Mouse (Mus musculus) heart, postnatal 36 days (tissue): ENCODE measurements around the gene Iqcf3. TPM values are rescaled to one million over a fixed set of nuclear protein-coding genes. Genes with fewer than 3 reads are reported as not detected.
"Not testable (repeated sequence)": the region's sequence is repeated elsewhere in the genome, so short reads cannot be mapped to it uniquely, and the experiment has no call there.

Experiments used
- DNase-seq, 2 experiments: peaks; one replicate each; pipeline ENCODE4 v3.0.0; 2021 to 2022
- intact Hi-C: fragments of 180-260 bp; cut with DNase I; formaldehyde crosslinking; loops from one replicate; pipeline ENCODE4 v1.15.1; 2025
- total RNA-seq, 2 experiments: library from RNA; stranded (reverse); gene quantifications; 2 replicates each; pipeline ENCODE4 v1.2.3; 2021

The Iqcf3 gene
- total RNA-seq, result not detected

- no peak for DNase-seq
- intact Hi-C loops, result no loop called here
Observed at GRCm38 (mm10) chr9:106561531-106561930, at the start of gene Iqcf3. Gene Iqcf3, minus strand, starts transcription at chr9:106561631.

GRCm38 (mm10) chr9:106610727-106611126 is 49.3 kb upstream of the Iqcf3 start:
- intact Hi-C loops, result no loop called here
- DNase-seq, result no peak

GRCm38 (mm10) chr9:106600546-106600945 is 39.1 kb upstream of the Iqcf3 start:
- intact Hi-C loops, result loop anchor here (2.0 kb wide), 1 partner anchor 218 kb away; no protein-coding TSS in a partner anchor
- peak; percentile 31 to 45 for DNase-seq

GRCm38 (mm10) chr9:106598466-106598865 is 37.0 kb upstream of the Iqcf3 start:
- intact Hi-C loops, result no loop called here
- DNase-seq, result no peak

- intact Hi-C loops, result no loop called here
- no peak for DNase-seq
Observed at GRCm38 (mm10) chr9:106595836-106596235, 34.4 kb upstream of the Iqcf3 start.

GRCm38 (mm10) chr9:106595402-106595801 is 34.0 kb upstream of the Iqcf3 start:
- DNase-seq, intact Hi-C loops: not testable (repeated sequence)

GRCm38 (mm10) chr9:106592158-106592557 is 30.7 kb upstream of the Iqcf3 start:
- intact Hi-C loops, result no loop called here
- no peak for DNase-seq

GRCm38 (mm10) chr9:106582552-106582951 is 21.1 kb upstream of the Iqcf3 start:
- no peak for DNase-seq
- intact Hi-C loops, result no loop called here

GRCm38 (mm10) chr9:106580016-106580415 is 18.6 kb upstream of the Iqcf3 start:
- no peak for DNase-seq
- intact Hi-C loops, result no loop called here

- no peak for DNase-seq
- intact Hi-C loops, result no loop called here
Observed at GRCm38 (mm10) chr9:106576112-106576511, 14.7 kb upstream of the Iqcf3 start.

- intact Hi-C loops, result no loop called here
- DNase-seq, result no peak
Observed at GRCm38 (mm10) chr9:106573366-106573765, 11.9 kb upstream of the Iqcf3 start.

GRCm38 (mm10) chr9:106572186-106572585 is 10.8 kb upstream of the Iqcf3 start:
- intact Hi-C loops, result no loop called here
- no peak for DNase-seq

GRCm38 (mm10) chr9:106570896-106571295 is 9.5 kb upstream of the Iqcf3 start, which contains the start of gene Iqcf4:
Gene Iqcf4, minus strand, starts transcription at chr9:106570996.
- intact Hi-C loops, result no loop called here
- DNase-seq, result no peak

- intact Hi-C loops, result no loop called here
- DNase-seq, result peak in 1 of 2 experiments; percentile 6
Observed at GRCm38 (mm10) chr9:106566437-106566836, 5.0 kb upstream of the Iqcf3 start.

GRCm38 (mm10) chr9:106564025-106564424 is 2.6 kb upstream of the Iqcf3 start:
- DNase-seq, result no peak
- intact Hi-C loops, result no loop called here

GRCm38 (mm10) chr9:106562291-106562690 is 860 bp upstream of the Iqcf3 start:
- intact Hi-C loops, result no loop called here
- no peak for DNase-seq

- intact Hi-C loops, result no loop called here
- no peak for DNase-seq
Observed at GRCm38 (mm10) chr9:106534975-106535374, 26.5 kb downstream of the Iqcf3 start.

GRCm38 (mm10) chr9:106534296-106534695 is 27.1 kb downstream of the Iqcf3 start:
- DNase-seq, result no peak
- intact Hi-C loops, result no loop called here

GRCm38 (mm10) chr9:106531833-106532232 is 29.6 kb downstream of the Iqcf3 start:
- intact Hi-C loops, result no loop called here
- DNase-seq, result no peak

- DNase-seq, result no peak
- intact Hi-C loops, result loop anchor here (5.0 kb wide), 1 partner anchor 838 kb away; no protein-coding TSS in a partner anchor
Observed at GRCm38 (mm10) chr9:106519909-106520308, 41.5 kb downstream of the Iqcf3 start.

GRCm38 (mm10) chr9:106519433-106519832 is 42.0 kb downstream of the Iqcf3 start:
- intact Hi-C loops, result loop anchor here (5.0 kb wide), 1 partner anchor 837 kb away; no protein-coding TSS in a partner anchor
- no peak for DNase-seq

GRCm38 (mm10) chr9:106514273-106514672 is 47.2 kb downstream of the Iqcf3 start, which contains the start of gene Iqcf5:
Gene Iqcf5, plus strand, starts transcription at chr9:106514573.
- intact Hi-C loops, result no loop called here
- DNase-seq, result no peak

GRCm38 (mm10) chr9:106513566-106513965 is 47.9 kb downstream of the Iqcf3 start:
- DNase-seq, result no peak
- intact Hi-C loops, result no loop called here
